Mouse (Mus musculus) MEL (cell line): ENCODE measurements around the gene Gm49355.

Source experiments
- CTCF ChIP-seq, 3 experiments: IDR thresholded peaks in 2 of 3; conservative IDR thresholded peaks in 1 of 3; 2 replicates each; pipeline ENCODE4 v1.5.1; 2011 to 2012; ENCODE audit warnings: low read length in 3 of 3, low read depth in 2 of 3, mild to moderate bottlenecking in 2 of 3, improper control_type of control experiment in 1 of 3, inconsistent platforms in 1 of 3, mixed read lengths in 1 of 3, moderate library complexity in 1 of 3; ENCODE audit not compliant: control insufficient read depth in 1 of 3, insufficient read depth in 1 of 3, poor library complexity in 1 of 3, severe bottlenecking in 1 of 3
- EP300 ChIP-seq, 2 experiments: IDR thresholded peaks; 2 replicates each; pipeline ENCODE4 v1.6.1; 2011; ENCODE audit warnings: improper control_type of control experiment in 2 of 2, low read length in 2 of 2, low read depth in 1 of 2, mild to moderate bottlenecking in 1 of 2
- MAZ ChIP-seq: IDR thresholded peaks from 2 replicates; pipeline ENCODE4 v1.6.1; 2012; ENCODE audit warnings: low read depth, mild to moderate bottlenecking, inconsistent platforms, low read length, improper control_type of control experiment
- RAD21 ChIP-seq: IDR thresholded peaks from 2 replicates; pipeline ENCODE4 v1.6.1; 2011; ENCODE audit warnings: mild to moderate bottlenecking, low read depth, low read length, improper control_type of control experiment
- RCOR1 ChIP-seq: IDR thresholded peaks from 2 replicates; pipeline ENCODE4 v1.6.1; 2012; ENCODE audit warnings: low read depth, mild to moderate bottlenecking, inconsistent platforms, low read length, improper control_type of control experiment
- TAL1 ChIP-seq: IDR thresholded peaks from 2 replicates; pipeline ENCODE4 v1.6.1; 2012; ENCODE audit warnings: mild to moderate bottlenecking, inconsistent platforms, low read length, moderate library complexity, mixed read lengths

DNA sequence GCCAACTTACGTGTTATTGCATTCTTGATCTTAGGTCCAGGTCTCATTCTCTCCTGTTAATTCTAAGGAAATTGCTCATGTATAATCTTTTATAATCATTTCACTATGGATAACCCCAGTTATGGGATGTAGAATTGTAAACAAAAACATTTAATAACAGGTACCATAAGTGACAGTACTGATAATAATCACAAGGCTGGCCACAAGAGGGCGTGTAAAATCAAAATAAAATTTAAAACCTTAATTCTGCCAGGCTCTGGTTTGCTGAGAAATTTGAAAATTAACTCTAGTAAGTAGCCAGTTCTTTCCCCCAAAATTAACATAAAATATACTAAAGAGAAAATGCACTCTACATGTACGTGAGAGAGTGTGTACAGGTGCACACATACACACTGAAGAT is 16.9 kb downstream of the Gm49355 start:
- no peak for TF ChIP-seq MAZ
- TF ChIP-seq CTCF (IDR thresholded peaks at IDR 0.05 in 2 of 3, conservative IDR thresholded peaks at IDR 0.05 in 1 of 3; ENCODE audit: control insufficient read depth in 1 of 3, insufficient read depth in 1 of 3, low read depth in 2 of 3, low read length in 3 of 3, poor library complexity in 1 of 3, severe bottlenecking in 1 of 3) = peak in 1 of 3 experiments; percentile 18; a peak in 1 of 6 replicates
- TF ChIP-seq RAD21 = peak; percentile 2; the same call in 1 of the 2 replicates
- TF ChIP-seq TAL1 = no peak
- no peak for TF ChIP-seq EP300 (IDR thresholded peaks at IDR 0.05; ENCODE audit: low read depth in 1 of 2, low read length in 2 of 2)
- TF ChIP-seq RCOR1 = no peak
